Mouse (Mus musculus) erythroblast, embryonic 14.5 days (primary cell): ENCODE data around the gene Abhd6.

Experiments
- GATA1 ChIP-seq: IDR thresholded peaks from 2 replicates; pipeline ENCODE4 v1.6.1; 2012; ENCODE audit warnings: low read length, inconsistent platforms, mixed read lengths
- TAL1 ChIP-seq: IDR thresholded peaks from 3 replicates; pipeline ENCODE4 v1.6.1; 2012; ENCODE audit warnings: low read length, inconsistent platforms, mixed read lengths

DNA sequence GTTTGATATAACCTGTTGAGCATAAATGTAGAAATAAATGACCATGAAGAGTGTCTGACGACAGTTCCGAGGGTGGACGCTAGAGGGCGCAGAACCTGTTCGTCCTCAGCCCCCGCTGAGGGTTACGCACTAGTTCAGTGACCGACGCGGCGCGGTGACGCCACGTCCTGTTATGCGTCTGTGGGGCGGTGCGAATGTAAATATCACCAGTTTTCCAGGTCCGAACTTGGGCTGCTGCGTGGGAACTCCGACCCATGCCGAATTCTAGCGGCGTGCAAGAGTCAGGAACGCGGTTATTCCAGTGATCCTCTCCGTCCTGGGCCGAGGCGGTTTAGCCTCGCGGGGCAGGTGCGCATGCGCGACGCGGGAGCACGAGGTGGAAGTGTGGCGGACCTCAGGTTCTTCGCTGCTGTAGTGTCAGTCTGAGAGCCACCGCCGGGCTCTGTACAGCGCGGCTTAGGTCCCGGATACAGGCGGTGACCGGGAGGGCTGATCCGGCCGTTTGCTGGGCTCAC lies 77.5 kb downstream of the Abhd6 start, which contains the start of gene Rpp14:
- TF ChIP-seq TAL1 (no peak), GATA1 (no peak)
